Mouse (Mus musculus) adrenal gland, postnatal 10 days (tissue): Measurements from ENCODE around the gene Acbd3. TPM values are rescaled to one million over a fixed set of nuclear protein-coding genes. Genes with fewer than 3 reads are reported as not detected.

Experiments
- DNase-seq: peaks from one replicate; pipeline ENCODE4 v3.0.0; 2021; ENCODE audit warnings: mixed read lengths
- total RNA-seq, 2 experiments: library from RNA; stranded (reverse); gene quantifications; 2 replicates each; pipeline ENCODE4 v1.2.3; 2021

Acbd3 gene
- total RNA-seq, 2 experiments from 2014 or later, result 38.9 to 40.6 TPM

DNA sequence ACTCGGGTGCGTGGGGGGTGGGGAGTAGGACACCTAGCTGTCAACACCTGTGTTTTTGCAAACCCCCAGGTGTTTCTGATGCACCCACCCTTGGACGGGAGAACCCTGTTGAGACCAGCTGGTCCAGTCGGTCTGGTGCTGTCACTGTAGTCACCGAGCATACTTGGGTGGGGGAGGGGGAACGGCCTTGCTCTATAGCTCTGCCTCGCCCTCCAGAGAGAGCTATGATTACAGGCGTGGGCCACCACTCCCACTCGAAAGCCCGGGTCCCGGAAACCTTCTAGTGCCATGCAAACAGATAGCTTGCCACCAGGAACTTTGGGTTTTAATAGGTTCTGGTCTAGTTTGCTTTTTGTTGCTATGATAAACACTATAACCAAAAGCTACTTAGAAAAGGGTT lies 36.3 kb downstream of the Acbd3 start:
- no peak for DNase-seq

DNA sequence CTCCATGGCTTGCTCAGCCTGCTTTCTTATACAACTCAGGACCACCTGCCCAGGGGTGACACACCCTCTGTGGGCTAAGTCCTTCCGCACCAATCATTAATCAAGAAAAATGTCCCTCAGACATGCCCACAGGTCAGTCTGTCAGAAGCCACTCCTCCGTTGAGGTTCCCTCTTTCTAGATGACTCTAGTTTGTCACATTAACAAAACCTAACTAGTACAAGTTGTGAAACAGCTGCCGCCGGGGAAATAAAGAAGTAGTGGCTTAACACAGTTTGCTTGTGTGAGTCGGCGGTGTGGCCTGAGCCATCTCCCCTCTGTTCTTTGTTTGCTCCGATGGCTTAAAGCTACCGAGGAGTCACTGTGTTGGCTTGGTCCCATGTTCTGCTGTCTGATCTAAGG lies 36.8 kb downstream of the Acbd3 start:
- DNase-seq, result no peak

DNA sequence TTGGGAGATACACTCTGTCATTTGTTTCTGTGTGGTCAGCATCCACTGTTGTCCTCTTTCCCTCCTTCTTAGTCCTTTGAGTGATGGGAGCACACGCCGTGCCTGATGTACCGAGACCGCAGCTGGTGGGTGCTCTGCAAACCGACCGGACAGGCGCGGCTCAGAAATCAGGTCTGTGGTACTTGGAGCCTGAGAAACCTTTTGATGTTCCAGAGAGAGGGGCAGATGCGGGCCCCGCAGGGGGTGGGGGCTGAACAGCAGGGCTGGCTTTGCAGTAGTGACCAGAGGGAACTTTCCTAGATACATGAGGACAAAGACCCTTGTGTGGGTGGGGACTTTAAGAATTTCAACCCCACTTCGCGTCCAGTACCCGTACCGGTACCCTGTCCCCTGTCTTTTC lies 37.5 kb downstream of the Acbd3 start:
- DNase-seq, result no peak

DNA sequence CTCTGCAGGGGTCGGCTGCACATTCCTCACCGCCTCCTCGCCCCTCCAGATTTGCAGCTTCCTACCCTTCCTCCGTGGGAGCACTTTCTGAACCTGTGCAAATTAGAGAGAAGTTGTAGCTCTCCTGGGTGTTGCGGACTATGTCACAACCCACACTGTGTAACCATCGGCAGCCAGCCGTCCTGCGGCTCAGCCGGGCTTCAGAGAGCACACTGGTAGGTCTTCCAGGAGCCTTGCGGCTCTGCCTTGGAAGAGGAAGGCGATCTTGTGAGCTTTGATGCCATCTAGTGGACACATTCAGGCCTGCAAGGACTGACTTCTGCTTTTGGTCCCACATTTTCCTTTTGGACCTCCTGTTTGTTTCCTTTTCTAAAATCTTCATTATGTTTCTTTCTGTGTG lies 38.0 kb downstream of the Acbd3 start:
- DNase-seq, result peak; percentile 89

- no peak for DNase-seq
Measured at GRCm38 (mm10) chr1:180765393-180765792, 39.5 kb downstream of the Acbd3 start.

GRCm38 (mm10) chr1:180766557-180766956 lies 40.7 kb downstream of the Acbd3 start:
- DNase-seq, result no peak

DNA sequence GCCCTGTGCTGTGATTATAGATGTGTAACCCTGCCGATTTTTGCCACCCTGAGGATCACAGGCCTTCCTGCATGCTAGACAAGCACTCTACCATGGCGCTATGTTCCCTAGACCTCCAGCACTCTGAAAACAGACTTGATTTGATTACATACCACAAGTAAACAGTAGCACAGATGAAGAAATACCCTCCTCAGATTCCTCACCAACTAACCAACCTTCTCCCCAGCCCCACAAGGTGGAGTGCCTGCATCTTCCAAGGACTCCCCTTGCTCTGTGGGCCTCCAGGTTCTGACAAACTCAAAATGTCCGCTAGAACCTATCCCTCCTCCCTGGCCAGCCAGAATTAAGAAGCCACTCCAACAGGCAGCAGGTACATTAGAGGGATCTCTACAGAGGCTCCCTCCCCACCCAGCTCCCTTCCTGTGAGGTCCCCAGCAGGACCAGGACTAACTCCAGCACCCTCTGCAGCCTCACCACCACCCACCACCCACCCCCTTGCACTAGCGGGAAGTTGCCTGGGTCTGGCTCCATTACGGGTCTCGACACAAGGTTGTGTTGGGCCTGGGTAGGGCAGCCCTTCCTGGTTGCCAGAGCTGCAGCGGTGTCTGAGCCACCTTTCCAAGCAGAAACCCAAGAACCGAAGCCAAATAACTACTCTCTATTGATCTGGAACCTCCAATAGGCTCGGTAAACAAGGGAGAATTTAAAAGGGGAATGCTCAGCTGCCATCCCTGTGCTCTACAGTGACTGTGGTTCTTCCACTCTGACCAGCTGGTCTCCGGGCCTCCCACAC lies 41.9 kb downstream of the Acbd3 start:
- DNase-seq, result peak; percentile 37

DNA sequence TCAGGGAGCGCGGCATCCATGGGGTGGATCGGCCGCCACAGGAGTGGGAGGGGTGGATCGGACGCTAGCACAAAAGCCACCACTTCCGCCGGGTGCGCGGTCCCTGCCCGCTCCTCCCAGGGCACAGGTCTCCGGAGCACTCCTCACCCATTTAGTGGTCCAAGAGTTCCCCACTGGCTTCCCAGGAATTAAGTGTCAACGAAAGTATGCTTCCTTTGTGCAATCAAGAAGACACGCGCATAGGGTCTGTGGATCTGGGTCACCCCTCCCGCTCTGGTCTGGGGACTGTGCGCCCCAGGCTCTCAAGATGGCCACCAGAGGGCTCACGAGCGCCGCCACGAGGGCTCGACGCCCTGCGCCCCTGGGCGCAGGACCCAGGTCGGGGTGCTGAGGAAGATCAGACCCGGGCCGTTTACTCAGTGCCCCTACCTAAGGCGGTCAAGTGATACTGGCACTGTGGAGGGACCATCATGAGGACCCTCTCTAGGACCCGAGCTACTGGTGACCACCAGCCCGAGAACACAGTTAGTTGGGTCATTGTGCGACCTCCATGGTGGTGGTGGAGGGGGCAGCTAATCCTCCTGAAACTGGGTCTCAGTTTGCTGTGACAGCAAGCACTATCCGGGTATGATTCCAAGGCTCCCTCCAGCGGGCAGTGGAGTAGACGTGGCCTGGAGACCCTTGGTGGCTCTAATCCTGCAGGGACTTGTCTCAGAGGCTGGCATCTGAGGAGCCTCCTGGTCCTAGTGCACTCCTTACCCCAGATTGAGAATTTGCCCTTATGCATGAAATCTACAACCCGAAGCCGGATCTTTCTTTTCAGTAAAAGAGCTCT lies 42.7 kb downstream of the Acbd3 start:
- DNase-seq, result peak; percentile 88

- no peak for DNase-seq
Measured at GRCm38 (mm10) chr1:180771306-180771705, 45.5 kb downstream of the Acbd3 start.

DNA sequence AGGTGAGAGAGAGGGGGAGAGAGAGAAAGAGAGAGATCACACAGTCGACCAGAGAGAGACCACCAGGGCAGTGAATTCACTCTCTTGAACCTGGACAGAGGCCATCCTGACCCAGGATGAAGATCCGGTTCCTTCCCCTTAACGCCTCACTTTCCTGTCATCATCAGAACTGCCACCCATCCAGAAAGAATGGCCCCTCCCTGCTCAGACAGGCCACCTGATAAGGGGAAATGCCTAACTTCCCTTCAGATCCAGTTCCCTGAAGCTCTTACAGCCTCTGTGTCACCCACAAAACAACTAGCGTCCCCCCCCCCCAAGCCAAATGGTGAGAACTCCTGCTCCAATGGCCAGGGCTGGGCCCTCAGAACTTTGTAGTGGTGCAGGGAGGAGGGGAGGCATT lies 45.9 kb downstream of the Acbd3 start:
- DNase-seq, result no peak

- no peak for DNase-seq
Measured at GRCm38 (mm10) chr1:180772291-180772690, 46.4 kb downstream of the Acbd3 start.

- no peak for DNase-seq
Measured at GRCm38 (mm10) chr1:180774664-180775063, 48.8 kb downstream of the Acbd3 start.

- DNase-seq, result no peak
Measured at GRCm38 (mm10) chr1:180775317-180775716, 49.5 kb downstream of the Acbd3 start.

DNA sequence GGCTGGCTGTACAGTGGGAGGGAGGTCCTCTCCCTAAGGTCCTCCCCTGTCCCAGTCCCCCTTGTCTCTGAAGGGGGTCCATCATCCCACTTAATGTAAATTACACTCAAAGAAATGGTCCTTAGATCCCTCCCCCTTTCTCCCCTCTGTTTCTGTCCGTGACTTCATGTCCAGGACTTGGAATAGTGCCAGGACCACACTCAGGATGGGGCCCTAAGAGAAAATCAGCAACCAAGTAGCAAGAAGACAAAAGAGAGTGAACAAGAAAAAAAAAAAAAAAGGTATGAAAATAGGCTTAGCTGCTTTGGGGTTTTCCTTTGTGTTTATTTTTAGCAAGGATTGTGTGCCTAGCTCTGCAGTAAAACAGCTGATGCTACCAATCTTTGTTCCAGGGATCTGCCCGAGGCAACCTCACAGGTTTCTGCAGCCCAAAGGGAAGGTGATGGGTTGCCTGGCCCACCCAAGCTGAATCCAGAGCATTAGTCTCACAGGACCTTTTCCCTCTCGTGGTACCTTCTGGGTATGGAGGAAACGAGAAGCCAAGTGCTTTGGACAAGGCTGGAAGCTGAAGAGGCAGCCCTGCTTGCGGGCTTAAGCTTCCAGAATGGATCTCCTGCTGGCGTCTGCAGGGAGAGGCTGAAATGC lies 50.1 kb downstream of the Acbd3 start:
- DNase-seq, result no peak

- no peak for DNase-seq
Measured at GRCm38 (mm10) chr1:180776494-180776893, 50.7 kb downstream of the Acbd3 start.

- DNase-seq, result no peak
Measured at GRCm38 (mm10) chr1:180777289-180777659, 51.4 kb downstream of the Acbd3 start.

DNA sequence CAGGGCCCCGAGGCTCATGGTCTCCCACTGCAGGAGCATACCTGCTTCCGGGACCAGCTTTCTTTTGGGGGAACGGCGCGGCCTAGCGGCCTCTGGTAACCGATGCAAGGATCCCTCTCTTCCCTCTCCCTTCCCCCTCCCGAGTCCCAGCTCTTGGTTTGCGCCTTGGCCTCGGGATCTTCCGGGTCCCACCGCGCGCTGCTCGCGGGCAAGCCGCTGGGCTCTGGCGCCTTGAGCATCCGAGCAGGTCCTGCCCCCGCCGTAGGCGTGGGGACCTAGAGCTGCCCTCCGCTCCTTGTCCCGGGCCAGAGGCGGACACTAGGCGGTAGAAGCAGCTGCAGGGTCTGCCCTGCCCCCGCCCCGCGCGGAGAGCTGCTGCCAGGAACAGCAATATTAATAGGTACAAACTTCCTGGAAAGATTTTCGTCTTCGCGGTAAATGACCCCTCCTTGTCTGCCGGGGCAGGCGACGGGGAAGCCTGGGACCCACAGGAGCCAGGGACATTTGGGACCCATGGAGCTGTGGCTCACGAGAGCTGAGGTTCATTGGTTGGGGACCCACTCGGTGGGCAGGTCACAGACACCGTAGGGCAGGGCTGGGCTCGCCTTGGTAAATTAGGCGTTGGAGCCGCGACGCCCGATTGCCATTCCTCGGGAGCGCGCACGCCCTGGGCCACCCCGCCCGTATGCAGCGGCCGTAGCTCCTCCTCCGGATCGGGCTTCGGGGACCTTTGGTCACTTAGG lies 52.0 kb downstream of the Acbd3 start:
- DNase-seq, result peak; percentile 91

GRCm38 (mm10) chr1:180778403-180778754 lies 52.5 kb downstream of the Acbd3 start:
- no peak for DNase-seq

DNA sequence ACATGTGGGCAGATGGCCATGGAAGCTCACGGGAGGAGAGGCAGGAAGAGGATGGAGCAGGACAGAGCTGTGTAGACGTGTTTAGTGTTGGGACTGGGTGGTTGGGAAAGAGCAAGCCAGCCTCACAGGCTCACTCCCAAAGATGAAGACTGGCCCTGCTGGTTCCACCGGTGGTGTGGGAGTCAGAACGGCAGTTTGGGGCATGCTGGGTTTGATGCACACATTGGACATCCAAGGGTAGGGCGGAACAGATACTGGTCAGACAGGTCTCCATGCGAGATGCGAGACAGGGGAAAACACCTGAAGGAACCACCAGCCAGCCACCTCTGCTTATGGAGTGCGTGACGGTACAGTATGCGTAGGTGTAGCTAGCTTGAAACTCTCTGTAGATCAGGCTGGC lies 53.1 kb downstream of the Acbd3 start:
- no peak for DNase-seq

DNA sequence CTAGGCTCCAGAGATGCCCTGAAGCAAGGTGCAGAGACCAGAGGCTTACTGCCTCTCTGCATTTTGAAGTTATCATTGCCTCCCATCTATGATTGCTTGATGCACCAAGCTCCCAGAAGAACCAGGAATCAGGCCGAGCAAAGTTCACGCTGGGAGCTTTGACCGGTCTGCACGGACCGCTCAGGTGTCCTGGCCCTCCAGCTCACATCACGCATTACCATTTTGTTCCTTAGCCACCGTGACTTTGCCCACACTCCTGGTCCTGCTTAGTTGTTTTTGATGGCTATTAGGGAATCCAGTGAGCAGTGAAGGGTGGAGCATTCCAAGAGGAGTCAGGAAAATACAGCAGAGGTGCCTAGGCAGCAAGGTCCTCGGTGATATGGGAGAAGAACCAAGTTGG lies 54.4 kb downstream of the Acbd3 start:
- DNase-seq, result no peak

GRCm38 (mm10) chr1:180781250-180781649 lies 55.4 kb downstream of the Acbd3 start:
- DNase-seq, result no peak

- DNase-seq, result no peak
Measured at GRCm38 (mm10) chr1:180782906-180783579, 57.2 kb downstream of the Acbd3 start.
